Mouse (Mus musculus) C2C12 (cell line): ENCODE measurements around the gene Smarca4.

ENCODE experiments used
- CTCF ChIP-seq: IDR thresholded peaks from one replicate; pipeline ENCODE4 v1.5.1; 2011; ENCODE audit not compliant: control insufficient read depth, insufficient read depth, insufficient read length
- USF1 ChIP-seq: IDR thresholded peaks from one replicate; pipeline ENCODE4 v1.6.1; 2011; ENCODE audit warnings: low read depth, mild to moderate bottlenecking, control low read depth, moderate library complexity

- TF ChIP-seq USF1 (no peak), CTCF (no peak)
Measured at GRCm38 (mm10) chr9:21633106-21633505, 17.1 kb downstream of the Smarca4 start.
